ENCODE assay signal across 17 mouse cellular contexts in the genomic region with DNA sequence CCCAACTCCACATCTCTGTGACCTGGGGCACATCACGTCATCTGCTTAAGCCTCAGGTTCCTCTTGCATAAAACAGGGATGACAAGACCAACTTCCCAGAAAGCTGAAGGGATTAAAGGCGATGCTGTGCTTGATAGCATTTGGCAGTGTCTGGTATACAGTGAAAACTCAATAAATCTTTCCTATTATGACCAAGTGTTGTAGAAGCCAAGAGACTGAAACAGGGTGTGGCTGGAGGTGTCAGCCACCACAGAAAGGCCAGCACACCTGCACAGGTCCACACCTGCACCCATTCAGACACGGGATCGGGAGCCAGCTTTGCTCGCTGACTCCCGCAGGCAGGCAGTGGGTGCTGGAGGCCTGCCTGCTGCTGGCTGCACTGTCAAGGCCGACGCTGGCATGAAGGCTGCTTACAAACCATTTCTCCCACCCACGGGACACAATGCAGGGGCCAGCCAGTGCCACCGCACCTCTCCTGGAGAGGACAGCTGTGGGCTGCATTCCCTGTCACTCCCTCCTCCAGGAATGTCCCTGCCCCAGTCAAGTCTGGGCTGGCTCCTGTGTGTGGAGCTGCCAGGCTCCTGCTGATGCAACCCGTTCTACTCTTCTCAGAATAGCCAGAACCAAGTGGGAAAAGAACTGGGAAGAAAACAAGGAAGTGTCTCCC. TPM values are rescaled to one million over a fixed set of nuclear protein-coding genes. Genes with fewer than 3 reads are reported as not detected.
DNase-seq lines count a peak whose midpoint lies in the region; ATAC-seq and TF ChIP-seq lines count a peak whose summit lies in the region.
"Had no signal": no experiment of that assay in that cellular context is flagged by ENCODE, and none has a peak within 500 bp of the region (broad histone marks: within the 10 kb centered on the region; RNA-seq: fewer than 3 reads in every experiment).

No protein-coding gene starts in this region.

- no peak overlapping the region for H3K4me3 ChIP-seq in forebrain, embryonic 16.5 days (replicated peaks; ENCODE audit: low read length)
- H3K4me3 ChIP-seq in forebrain, embryonic 14.5 days (ENCODE audit: low read depth, low read length): no peak overlapping the region
- H3K4me3 ChIP-seq in lung, embryonic 16.5 days (ENCODE audit: low read length): no peak overlapping the region
- H3K4me3 ChIP-seq in myocyte: no peak overlapping the region
- H3K4me3 ChIP-seq: erythroblast, embryonic 14.5 days; heart, embryonic 10.5 days; midbrain, embryonic 12.5 days; neural tube, embryonic 12.5 days had no signal

- no peaks in the 10 kb centered on the region for H3K79me2 ChIP-seq in myocyte (ENCODE audit: control insufficient read depth, insufficient read depth)

- DNase-seq in forebrain, embryonic 14.5 days (ENCODE audit: low spot score): no peak
- no peak for DNase-seq in lung, adult 18-20 months
- DNase-seq in adrenal gland, postnatal 14 days: peak; percentile 74
- no peak for DNase-seq in left cerebral cortex, postnatal 14 days (ENCODE audit: low spot score in 2 of 2)
- no peak for DNase-seq in frontal cortex, postnatal 25 days (ENCODE audit: low spot score in 2 of 2)
- DNase-seq: layer of hippocampus, postnatal 36 days; lung, adult 2 months had no signal

- H3K4me1 ChIP-seq in forebrain, embryonic 16.5 days (replicated peaks; ENCODE audit: control insufficient read depth, insufficient read depth, low read length): 0 out of 2 replicates have a peak, but pooled peaks cover 2% of the 10 kb centered on the region
- H3K4me1 ChIP-seq in forebrain, embryonic 14.5 days (ENCODE audit: control insufficient read depth, insufficient read depth, low read length): no peaks in the 10 kb centered on the region
- H3K4me1 ChIP-seq in lung, embryonic 16.5 days (replicated peaks; ENCODE audit: control insufficient read depth, insufficient read depth, low read length): no peaks in the 10 kb centered on the region

- H3K9ac ChIP-seq in forebrain, embryonic 16.5 days (replicated peaks; ENCODE audit: low read depth, low read length): no peak overlapping the region
- H3K9ac ChIP-seq in forebrain, embryonic 14.5 days (ENCODE audit: low read length): no peak overlapping the region
- no peak overlapping the region for H3K9ac ChIP-seq in lung, embryonic 16.5 days (ENCODE audit: low read length)
- H3K9ac ChIP-seq: hindbrain, embryonic 14.5 days; midbrain, embryonic 12.5 days; neural tube, embryonic 12.5 days had no signal

- no peaks in the 10 kb centered on the region for H3K36me3 ChIP-seq in forebrain, embryonic 16.5 days (ENCODE audit: control insufficient read depth, insufficient read depth)
- H3K36me3 ChIP-seq in forebrain, embryonic 14.5 days (ENCODE audit: control insufficient read depth, insufficient read depth, low read length): no peaks in the 10 kb centered on the region
- H3K36me3 ChIP-seq in lung, embryonic 16.5 days (ENCODE audit: control insufficient read depth, insufficient read depth, low read length): no peaks in the 10 kb centered on the region
- H3K36me3 ChIP-seq in myocyte (ENCODE audit: control insufficient read depth, insufficient read depth): peaks cover 7% of the 10 kb centered on the region

- 85% methylated on average over 11 of the region's 11 CpGs for WGBS in forebrain, embryonic 16.5 days
- WGBS in forebrain, embryonic 14.5 days: 89% methylated on average over 11 of the region's 11 CpGs
- WGBS in lung, embryonic 16.5 days: 82% methylated on average over 11 of the region's 11 CpGs

- no peaks in the 10 kb centered on the region for H3K9me3 ChIP-seq in forebrain, embryonic 16.5 days (ENCODE audit: control insufficient read depth, low read length)
- no peaks in the 10 kb centered on the region for H3K9me3 ChIP-seq in forebrain, embryonic 14.5 days (replicated peaks; ENCODE audit: control insufficient read depth, low read length)
- no peaks in the 10 kb centered on the region for H3K9me3 ChIP-seq in lung, embryonic 16.5 days (ENCODE audit: control insufficient read depth, low read length)
- H3K9me3 ChIP-seq: heart, embryonic 10.5 days; midbrain, embryonic 12.5 days; neural tube, embryonic 12.5 days had no signal

- no peak for ATAC-seq in forebrain, embryonic 16.5 days
- ATAC-seq in forebrain, embryonic 14.5 days: no peak
- 0 out of 2 replicates have a peak, but pooled peaks have one; percentile 34 for ATAC-seq in lung, embryonic 16.5 days (ENCODE audit: low read depth)
- ATAC-seq: CD4-positive, CD25-positive, alpha-beta regulatory T cell, adult 4 months had no signal

- peak overlapping the region; percentile 17; the same call in 1 of the 2 replicates for H3K27ac ChIP-seq in forebrain, embryonic 16.5 days (ENCODE audit: low read length)
- no peak overlapping the region for H3K27ac ChIP-seq in forebrain, embryonic 14.5 days (ENCODE audit: low read depth, low read length)
- H3K27ac ChIP-seq in lung, embryonic 16.5 days (ENCODE audit: low read length): no peak overlapping the region
- H3K27ac ChIP-seq: heart, embryonic 10.5 days; hindbrain, embryonic 14.5 days; kidney, postnatal 0 days; neural tube, embryonic 12.5 days had no signal

- H3K27me3 ChIP-seq in forebrain, embryonic 16.5 days (replicated peaks; ENCODE audit: control insufficient read depth, insufficient read depth, low read length): no peaks in the 10 kb centered on the region
- no peaks in the 10 kb centered on the region for H3K27me3 ChIP-seq in forebrain, embryonic 14.5 days (replicated peaks; ENCODE audit: control insufficient read depth, insufficient read depth, low read length)
- H3K27me3 ChIP-seq in lung, embryonic 16.5 days (ENCODE audit: control insufficient read depth, insufficient read depth, low read depth, low read length): no peaks in the 10 kb centered on the region
- no peaks in the 10 kb centered on the region for H3K27me3 ChIP-seq in myocyte (ENCODE audit: control insufficient read depth, insufficient read depth, insufficient read length)
- H3K27me3 ChIP-seq: midbrain, embryonic 12.5 days; neural tube, embryonic 12.5 days had no signal

- no peak overlapping the region for H3K4me2 ChIP-seq in forebrain, embryonic 16.5 days (ENCODE audit: low read length)
- no peak overlapping the region for H3K4me2 ChIP-seq in forebrain, embryonic 14.5 days (ENCODE audit: low read length)
- H3K4me2 ChIP-seq in lung, embryonic 16.5 days (ENCODE audit: low read depth, low read length): no peak overlapping the region
- H3K4me2 ChIP-seq in myocyte (ENCODE audit: low read depth): peak overlapping the region; percentile 29
- H3K4me2 ChIP-seq: hindbrain, embryonic 14.5 days; midbrain, embryonic 12.5 days; neural tube, embryonic 12.5 days had no signal

- no peak overlapping the region for H3ac ChIP-seq in myocyte (ENCODE audit: control insufficient read depth, insufficient read length)

- intact Hi-C loops in left cerebral cortex, postnatal 14 days (cut with DNase I): loop anchor here (10.0 kb wide), 1 partner anchor 348 kb away; a partner anchor contains a TSS

- peak; percentile 24 for TF ChIP-seq POLR2A in myocyte (IDR thresholded peaks at IDR 0.05; ENCODE audit: insufficient read length, low read depth)

TF ChIP-seq in myocyte, 11 proteins besides CTCF, POLR2A, EP300 and RAD21 (continues in another document):
- peak; percentile 80 for TF ChIP-seq TCF3 (IDR thresholded peaks at IDR 0.05; ENCODE audit: insufficient read length, low read depth)
- peak; percentile 30 for TF ChIP-seq TCF12 (IDR thresholded peaks at IDR 0.05; ENCODE audit: insufficient read depth, poor library complexity, severe bottlenecking)
- TF ChIP-seq REST (IDR thresholded peaks at IDR 0.05; ENCODE audit: insufficient read depth, insufficient read length): no peak
- TF ChIP-seq SRF (IDR thresholded peaks at IDR 0.05; ENCODE audit: control insufficient read depth, insufficient read length, low read depth): no peak
- TF ChIP-seq MYOG (IDR thresholded peaks at IDR 0.05; ENCODE audit: control insufficient read depth in 1 of 3, insufficient read depth in 1 of 3, insufficient read length in 2 of 3, low read depth in 2 of 3): peak; percentile 80 to 99 (median 90)
- TF ChIP-seq MAX (IDR thresholded peaks at IDR 0.05; ENCODE audit: low read depth): no peak
- no peak for TF ChIP-seq USF1 (IDR thresholded peaks at IDR 0.05; ENCODE audit: low read depth)
- no peak for TF ChIP-seq POLR2AphosphoS2 (IDR thresholded peaks at IDR 0.05; ENCODE audit: insufficient read length, low read depth)
- peak; percentile 46 to 94 (median 73) for TF ChIP-seq MYOD1 (IDR thresholded peaks at IDR 0.05; ENCODE audit: control insufficient read depth in 1 of 3, insufficient read length in 2 of 3, low read depth in 2 of 3)

RNA-seq across cellular contexts. Expression of a gene that starts 17.2 kb away (rescaled TPM):
- polyA plus RNA-seq in forebrain, embryonic 16.5 days (2015; fragmentation: Nextera tagmentation; extraction: Ambion mirVana): 0.11 and 0.48 TPM in 2 replicates
- 0.22 and 0.36 TPM in 2 replicates for polyA plus RNA-seq in forebrain, embryonic 14.5 days (2014; fragmentation: Nextera tagmentation; extraction: Ambion mirVana)
- 3.2 and 3.7 TPM in 2 replicates for polyA plus RNA-seq in lung, embryonic 16.5 days (2015; fragmentation: Nextera tagmentation; extraction: Ambion mirVana)
- total RNA-seq in adrenal gland, postnatal 14 days (2021): 0.41 TPM in 1 of 2 replicates, not detected in the other
- polyA plus RNA-seq in myocyte (2012; fragmentation: generic; extraction: Trizol): 15.9 TPM
- 1 to 10 TPM; 1.8 to 2.3 TPM for total RNA-seq in left cerebral cortex, postnatal 14 days (2021)
- polyA plus RNA-seq: CD4-positive, CD25-positive, alpha-beta regulatory T cell, adult 4 months had no signal

RNA-seq across cellular contexts. Expression of a gene that starts 32.0 kb away (rescaled TPM):
- polyA plus RNA-seq in forebrain, embryonic 16.5 days (2015; fragmentation: Nextera tagmentation; extraction: Ambion mirVana): 74.3 and 79.9 TPM in 2 replicates
- polyA plus RNA-seq in forebrain, embryonic 14.5 days (2014; fragmentation: Nextera tagmentation; extraction: Ambion mirVana): 64.1 and 66.2 TPM in 2 replicates
- 41.5 and 44.4 TPM in 2 replicates for polyA plus RNA-seq in lung, embryonic 16.5 days (2015; fragmentation: Nextera tagmentation; extraction: Ambion mirVana)
- total RNA-seq in adrenal gland, postnatal 14 days (2021): 43.8 and 46.6 TPM in 2 replicates
- polyA plus RNA-seq in myocyte (2012; fragmentation: generic; extraction: Trizol): 62.2 TPM
- 100 to 1,000 TPM; 124 to 125 TPM for total RNA-seq in left cerebral cortex, postnatal 14 days (2021)

RNA-seq across cellular contexts. Expression of a gene that starts 54.9 kb away (rescaled TPM):
- polyA plus RNA-seq in forebrain, embryonic 16.5 days (2015; fragmentation: Nextera tagmentation; extraction: Ambion mirVana): 29.8 and 30.1 TPM in 2 replicates
- polyA plus RNA-seq in forebrain, embryonic 14.5 days (2014; fragmentation: Nextera tagmentation; extraction: Ambion mirVana): 26.8 and 31.9 TPM in 2 replicates
- polyA plus RNA-seq in lung, embryonic 16.5 days (2015; fragmentation: Nextera tagmentation; extraction: Ambion mirVana): 16.2 and 17.9 TPM in 2 replicates
- 10.2 and 10.7 TPM in 2 replicates for total RNA-seq in adrenal gland, postnatal 14 days (2021)
- polyA plus RNA-seq in myocyte (2012; fragmentation: generic; extraction: Trizol): 8.5 TPM
- total RNA-seq in left cerebral cortex, postnatal 14 days (2021): 1 to 10 TPM; 9.0 to 9.1 TPM

RNA-seq across cellular contexts. Expression of a gene that starts 59.6 kb away (rescaled TPM):
- 426 and 531 TPM in 2 replicates for polyA plus RNA-seq in forebrain, embryonic 16.5 days (2015; fragmentation: Nextera tagmentation; extraction: Ambion mirVana)
- 483 and 520 TPM in 2 replicates for polyA plus RNA-seq in forebrain, embryonic 14.5 days (2014; fragmentation: Nextera tagmentation; extraction: Ambion mirVana)
- polyA plus RNA-seq in lung, embryonic 16.5 days (2015; fragmentation: Nextera tagmentation; extraction: Ambion mirVana): 180 and 204 TPM in 2 replicates
- total RNA-seq in adrenal gland, postnatal 14 days (2021): 167 and 172 TPM in 2 replicates
- polyA plus RNA-seq in myocyte (2012; fragmentation: generic; extraction: Trizol): 470 TPM
- 100 to 1,000 TPM; 486 to 488 TPM for total RNA-seq in left cerebral cortex, postnatal 14 days (2021)
